Mouse (Mus musculus) midbrain, embryonic 14.5 days (tissue): Measurements from ENCODE around the gene Ninj2. TPM values are rescaled to one million over a fixed set of nuclear protein-coding genes. Genes with fewer than 3 reads are reported as not detected.

ENCODE experiments used
- ATAC-seq: fragments of 200-750 bp; cut with Nextera tagmentation; 2 replicates; pipeline ENCODE4 v1.8.0; 2017; ENCODE audit warnings: moderate number of reproducible peaks, moderate library complexity; ENCODE audit not compliant: low FRiP score, low TSS enrichment
- DNase-seq: peaks from one replicate; pipeline ENCODE4 v3.0.0-alpha.2; 2015
- H3K27ac ChIP-seq: fragments of 300-500 bp; sonication (generic); replicated peaks from 2 replicates; pipeline ENCODE4 v1.5.1; 2014; ENCODE audit warnings: mild to moderate bottlenecking, low read depth, low read length, moderate library complexity
- H3K27me3 ChIP-seq: fragments of 300-500 bp; sonication (generic); 2 replicates; pipeline ENCODE4 v1.6.1; 2014; ENCODE audit warnings: low read length, control low read depth, mixed read lengths; ENCODE audit not compliant: control insufficient read depth, insufficient read depth
- H3K36me3 ChIP-seq: fragments of 300-500 bp; sonication (generic); 2 replicates; pipeline ENCODE4 v1.6.1; 2014; ENCODE audit warnings: low read length, control low read depth; ENCODE audit not compliant: control insufficient read depth, insufficient read depth
- H3K4me1 ChIP-seq: fragments of 300-500 bp; sonication (generic); 2 replicates; pipeline ENCODE4 v1.6.1; 2014; ENCODE audit warnings: mild to moderate bottlenecking, antibody characterized with exemption, low read length, control low read depth; ENCODE audit not compliant: control insufficient read depth, insufficient read depth
- H3K4me2 ChIP-seq: fragments of 300-500 bp; sonication (generic); 2 replicates; pipeline ENCODE4 v1.6.1; 2014; ENCODE audit warnings: mild to moderate bottlenecking, low read length, moderate library complexity
- H3K4me3 ChIP-seq: fragments of 300-500 bp; sonication (generic); replicated peaks from 2 replicates; pipeline ENCODE4 v1.5.1; 2014; ENCODE audit warnings: low read depth, low read length
- H3K9ac ChIP-seq: fragments of 300-500 bp; sonication (generic); replicated peaks from 2 replicates; pipeline ENCODE4 v1.6.1; 2014; ENCODE audit warnings: mild to moderate bottlenecking, low read length, moderate library complexity
- H3K9me3 ChIP-seq: fragments of 300-500 bp; sonication (generic); 2 replicates; pipeline ENCODE4 v1.6.1; 2016; ENCODE audit warnings: low read length, control low read depth, mixed read lengths; ENCODE audit not compliant: control insufficient read depth
- WGBS: fragments of 180-500 bp; shearing (Covaris S2); extraction: QIAGEN DNeasy Blood & Tissue Kit; methylation state at CpG from one replicate; pipeline ENCODE4 v1.1.7; 2014; 5-methylcytosine and 5-hydroxymethylcytosine counted together
- polyA plus RNA-seq: library from polyadenylated mRNA; unstranded; fragments of >200 nt; fragmentation: Nextera tagmentation; extraction: Ambion mirVana; gene quantifications from 2 replicates; pipeline ENCODE4 v1.2.1, GENCODE M21; 2014

Gene Ninj2
- polyA plus RNA-seq, 1 experiment from 2014 or later: not detected

GRCm38 (mm10) chr6:120069546-120069945 is 23.6 kb upstream of the Ninj2 start:
- no peak overlapping the region for H3K9ac ChIP-seq
- DNase-seq: no peak
- H3K9me3 ChIP-seq: no peaks in the 10 kb centered on the region; the same call in 1 of the 2 replicates
- no peak for ATAC-seq
- H3K4me2 ChIP-seq: no peak overlapping the region
- H3K27ac ChIP-seq: no peak overlapping the region
- no peaks in the 10 kb centered on the region for H3K4me1 ChIP-seq
- no peak overlapping the region for H3K4me3 ChIP-seq
- WGBS: 76% methylated on average over 3 of the region's 3 CpGs
- H3K36me3 ChIP-seq: no peaks in the 10 kb centered on the region
- no peaks in the 10 kb centered on the region for H3K27me3 ChIP-seq

- H3K27me3 ChIP-seq: no peaks in the 10 kb centered on the region
- H3K9ac ChIP-seq: no peak overlapping the region
- no peak overlapping the region for H3K4me3 ChIP-seq
- DNase-seq (no peak), ATAC-seq (no peak)
- no peaks in the 10 kb centered on the region; the same call in 1 of the 2 replicates for H3K9me3 ChIP-seq
- no peak overlapping the region for H3K27ac ChIP-seq
- no peaks in the 10 kb centered on the region for H3K4me1 ChIP-seq
- no peaks in the 10 kb centered on the region for H3K36me3 ChIP-seq
- WGBS: 76% methylated on average over 2 of the region's 2 CpGs
- no peak overlapping the region for H3K4me2 ChIP-seq
Measured at GRCm38 (mm10) chr6:120072630-120073029, 20.5 kb upstream of the Ninj2 start.

DNA sequence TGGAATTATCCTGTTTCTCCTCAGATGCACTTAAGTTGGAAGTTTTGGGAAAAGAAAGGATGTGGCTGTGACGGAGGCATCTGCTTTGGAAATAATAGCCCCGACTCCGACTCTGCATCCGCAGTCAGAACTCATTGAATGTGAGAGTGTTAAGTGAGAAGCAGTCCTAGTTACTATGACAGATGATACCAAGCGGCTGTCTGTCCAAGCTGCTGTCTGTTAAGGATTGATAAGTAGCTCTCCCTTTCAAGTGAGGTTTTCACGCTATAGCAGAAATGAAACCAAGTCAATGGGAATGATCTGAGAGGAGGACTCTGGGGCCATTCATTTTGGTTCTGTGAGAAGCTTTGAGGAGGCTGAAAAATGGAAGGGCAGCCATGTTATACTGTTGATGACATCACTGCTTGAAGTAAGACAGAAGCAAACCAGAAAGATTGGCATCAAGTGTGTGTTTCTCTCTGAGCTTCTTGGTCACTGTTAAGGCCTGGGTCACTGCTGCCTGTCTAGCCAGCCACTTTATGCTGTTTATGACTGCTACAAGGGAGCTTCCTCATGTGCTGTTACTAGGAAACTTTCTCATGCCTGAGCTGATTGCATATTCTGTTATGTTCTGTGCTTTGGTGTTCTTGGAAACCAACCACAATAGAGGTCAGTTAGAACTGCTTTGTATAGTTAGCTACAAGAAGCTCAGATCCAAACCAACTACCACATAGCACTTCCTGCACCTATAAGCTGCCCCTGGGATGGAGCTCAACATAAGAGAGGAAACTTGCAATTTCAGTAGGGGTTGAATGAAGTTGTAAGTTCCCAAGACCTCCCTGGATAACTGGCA is 16.3 kb upstream of the Ninj2 start:
- Histone ChIP-seq H3K9ac (no peak overlapping the region), H3K27me3 (no peaks in the 10 kb centered on the region), H3K4me1 (no peaks in the 10 kb centered on the region), H3K27ac (no peak overlapping the region), H3K36me3 (no peaks in the 10 kb centered on the region), H3K4me3 (no peak overlapping the region), H3K9me3 (no peaks in the 10 kb centered on the region), H3K4me2 (no peak overlapping the region)
- no peak for ATAC-seq
- no peak for DNase-seq
- 90% methylated on average over 6 of the region's 6 CpGs for WGBS

DNA sequence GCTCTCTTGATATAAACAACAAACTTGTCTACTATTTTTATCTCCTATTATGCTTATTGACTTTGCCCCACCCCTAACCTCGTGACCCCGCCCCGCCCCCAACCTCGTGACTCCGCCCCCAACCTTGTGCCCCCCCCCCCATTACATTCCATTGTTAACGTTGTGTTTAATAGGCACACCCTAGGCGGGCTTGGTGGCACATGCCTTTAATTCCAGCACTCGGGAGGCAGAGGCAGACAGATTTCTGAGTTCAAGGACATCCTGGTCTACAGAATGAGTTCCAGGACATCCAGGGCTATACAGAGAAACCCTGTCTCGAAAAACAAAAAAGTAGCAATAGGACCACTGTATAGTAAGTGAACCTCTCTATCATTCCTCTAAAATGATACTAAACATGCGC is 13.6 kb upstream of the Ninj2 start:
- Histone ChIP-seq H3K4me2 (no peak overlapping the region), H3K27ac (no peak overlapping the region), H3K9ac (no peak overlapping the region), H3K4me3 (no peak overlapping the region), H3K9me3 (no peaks in the 10 kb centered on the region), H3K27me3 (no peaks in the 10 kb centered on the region), H3K4me1 (no peaks in the 10 kb centered on the region), H3K36me3 (no peaks in the 10 kb centered on the region)
- DNase-seq (no peak), ATAC-seq (no peak)
- WGBS: 89% methylated on average over 10 of the region's 10 CpGs

- WGBS: 79% methylated on average over 4 of the region's 4 CpGs
- no peak overlapping the region for H3K4me2 ChIP-seq
- no peak for ATAC-seq
- H3K9ac ChIP-seq: no peak overlapping the region
- H3K4me3 ChIP-seq: no peak overlapping the region
- no peaks in the 10 kb centered on the region for H3K4me1 ChIP-seq
- H3K9me3 ChIP-seq: no peaks in the 10 kb centered on the region
- DNase-seq: no peak
- no peak overlapping the region for H3K27ac ChIP-seq
- H3K36me3 ChIP-seq: no peaks in the 10 kb centered on the region
- H3K27me3 ChIP-seq: no peaks in the 10 kb centered on the region
Measured at GRCm38 (mm10) chr6:120081516-120081915, 11.6 kb upstream of the Ninj2 start.

DNA sequence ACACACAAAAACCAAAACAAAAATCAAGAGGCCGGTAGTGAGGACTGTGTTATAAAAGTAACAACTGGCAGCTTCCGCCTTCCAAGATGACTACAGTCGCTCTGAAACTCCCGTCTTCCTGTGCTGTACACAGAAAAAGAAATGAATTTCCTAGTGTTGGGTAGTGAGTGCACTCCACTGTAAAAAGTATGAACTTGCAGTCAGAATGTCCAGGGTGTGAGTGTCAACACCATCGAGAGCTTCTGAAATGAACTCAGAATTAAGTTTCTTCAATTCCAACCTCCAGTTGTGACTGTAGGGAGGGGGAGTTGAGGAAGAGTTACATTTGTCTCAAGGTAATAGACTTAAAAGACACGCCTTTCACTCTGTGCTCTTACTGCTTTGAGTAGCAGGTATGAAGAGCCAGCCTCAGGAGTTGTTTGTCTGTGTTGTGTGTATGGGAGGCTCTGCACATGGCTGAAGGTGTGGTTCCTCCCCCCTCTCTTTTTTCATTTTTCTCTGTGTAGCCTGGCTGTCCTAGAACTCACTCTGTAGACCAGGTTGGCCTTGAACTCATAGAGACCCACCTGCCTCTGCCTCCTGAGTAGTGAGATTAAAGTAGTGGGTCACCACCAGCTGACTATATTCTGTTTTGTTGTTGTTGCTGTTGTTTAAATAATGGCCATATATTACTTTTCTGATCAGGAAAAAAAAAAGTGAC is 10.7 kb upstream of the Ninj2 start:
- 93% methylated on average over 6 of the region's 6 CpGs for WGBS

GRCm38 (mm10) chr6:120082951-120083411 is 10.2 kb upstream of the Ninj2 start:
- H3K4me1 ChIP-seq: no peaks in the 10 kb centered on the region
- DNase-seq: no peak
- H3K27ac ChIP-seq: no peak overlapping the region
- WGBS: 93% methylated on average over 8 of the region's 8 CpGs
- H3K4me2 ChIP-seq: no peak overlapping the region
- no peak overlapping the region for H3K9ac ChIP-seq
- no peak for ATAC-seq
- no peak overlapping the region for H3K4me3 ChIP-seq
- no peaks in the 10 kb centered on the region for H3K9me3 ChIP-seq
- H3K27me3 ChIP-seq: no peaks in the 10 kb centered on the region
- no peaks in the 10 kb centered on the region for H3K36me3 ChIP-seq

More for the DNA sequence above, 10.7 kb upstream of the Ninj2 start:
- Histone ChIP-seq H3K4me2 (no peak overlapping the region), H3K27ac (no peak overlapping the region), H3K27me3 (no peaks in the 10 kb centered on the region), H3K36me3 (no peaks in the 10 kb centered on the region), H3K4me1 (no peaks in the 10 kb centered on the region), H3K4me3 (no peak overlapping the region), H3K9me3 (no peaks in the 10 kb centered on the region), H3K9ac (no peak overlapping the region)
- ATAC-seq: no peak
- DNase-seq: no peak

GRCm38 (mm10) chr6:120083442-120083841 is 9.7 kb upstream of the Ninj2 start:
- Histone ChIP-seq H3K4me2 (no peak overlapping the region), H3K27me3 (no peaks in the 10 kb centered on the region), H3K27ac (no peak overlapping the region), H3K9me3 (no peaks in the 10 kb centered on the region), H3K36me3 (no peaks in the 10 kb centered on the region), H3K9ac (no peak overlapping the region), H3K4me1 (no peaks in the 10 kb centered on the region), H3K4me3 (no peak overlapping the region)
- 75% methylated on average over 6 of the region's 6 CpGs for WGBS
- ATAC-seq: no peak
- DNase-seq: no peak
